Mouse (Mus musculus) stomach, embryonic 16.5 days (tissue): Measurements from ENCODE around the gene Itga5. TPM values are rescaled to one million over a fixed set of nuclear protein-coding genes. Genes with fewer than 3 reads are reported as not detected.

ENCODE experiments used
- ATAC-seq: fragments of 200-750 bp; cut with Nextera tagmentation; 2 replicates; pipeline ENCODE4 v1.8.0; 2017; ENCODE audit warnings: moderate number of reproducible peaks, moderate TSS enrichment; ENCODE audit not compliant: insufficient read depth, low FRiP score
- H3K27ac ChIP-seq: fragments of 300-500 bp; sonication (generic); 2 replicates; pipeline ENCODE4 v1.5.1; 2014; ENCODE audit warnings: low read length
- H3K27me3 ChIP-seq: fragments of 300-500 bp; sonication (generic); 2 replicates; pipeline ENCODE4 v1.6.1; 2014; ENCODE audit warnings: low read length, control low read depth, mixed read lengths; ENCODE audit not compliant: control insufficient read depth, insufficient read depth
- H3K36me3 ChIP-seq: fragments of 300-500 bp; sonication (generic); 2 replicates; pipeline ENCODE4 v1.6.1; 2014; ENCODE audit warnings: low read length; ENCODE audit not compliant: control insufficient read depth, insufficient read depth
- H3K4me1 ChIP-seq: fragments of 300-500 bp; sonication (generic); 2 replicates; pipeline ENCODE4 v1.6.1; 2014; ENCODE audit warnings: low read length, control low read depth, mixed read lengths; ENCODE audit not compliant: control insufficient read depth, insufficient read depth
- H3K4me2 ChIP-seq: fragments of 300-500 bp; sonication (generic); 2 replicates; pipeline ENCODE4 v1.6.1; 2014; ENCODE audit warnings: low read depth, low read length, mixed read lengths
- H3K4me3 ChIP-seq: fragments of 300-500 bp; sonication (generic); replicated peaks from 2 replicates; pipeline ENCODE4 v1.5.1; 2014; ENCODE audit warnings: mild to moderate bottlenecking, low read length
- H3K9ac ChIP-seq: fragments of 300-500 bp; sonication (generic); 2 replicates; pipeline ENCODE4 v1.6.1; 2014; ENCODE audit warnings: low read length
- H3K9me3 ChIP-seq: fragments of 300-500 bp; sonication (generic); replicated peaks from 2 replicates; pipeline ENCODE4 v1.6.1; 2016; ENCODE audit warnings: low read length, control low read depth; ENCODE audit not compliant: control insufficient read depth
- WGBS: fragments of 180-500 bp; shearing (Covaris S2); extraction: QIAGEN DNeasy Blood & Tissue Kit; methylation state at CpG from one replicate; pipeline ENCODE4 v1.1.7; 2014; 5-methylcytosine and 5-hydroxymethylcytosine counted together
- microRNA-seq: library from miRNA; unstranded; fragments of <30 nt; microRNA quantifications from one replicate; pipeline ENCODE4, GENCODE M21; 2016
- polyA plus RNA-seq: library from polyadenylated mRNA; unstranded; fragments of >200 nt; fragmentation: Nextera tagmentation; extraction: Ambion mirVana; gene quantifications from 2 replicates; pipeline ENCODE4 v1.2.1, GENCODE M21; 2015

The Itga5 gene
- polyA plus RNA-seq, 1 experiment from 2014 or later = 59.0 TPM

- Histone ChIP-seq H3K9ac (0 out of 2 replicates have a peak overlapping the region, but pooled peaks have one; percentile 44), H3K4me1 (peaks cover 48% of the 10 kb centered on the region), H3K27me3 (no peaks in the 10 kb centered on the region), H3K27ac (peak overlapping the region; percentile 73), H3K4me2 (peak overlapping the region; percentile 41), H3K9me3 (no peaks in the 10 kb centered on the region), H3K4me3 (no peak overlapping the region), H3K36me3 (no peaks in the 10 kb centered on the region)
- WGBS = 52% methylated on average over 8 of the region's 8 CpGs
- 0 out of 2 replicates have a peak, but pooled peaks have one; percentile 3 for ATAC-seq
Observed at GRCm38 (mm10) chr15:103299644-103300043, 66.9 kb downstream of the Itga5 start.

DNA sequence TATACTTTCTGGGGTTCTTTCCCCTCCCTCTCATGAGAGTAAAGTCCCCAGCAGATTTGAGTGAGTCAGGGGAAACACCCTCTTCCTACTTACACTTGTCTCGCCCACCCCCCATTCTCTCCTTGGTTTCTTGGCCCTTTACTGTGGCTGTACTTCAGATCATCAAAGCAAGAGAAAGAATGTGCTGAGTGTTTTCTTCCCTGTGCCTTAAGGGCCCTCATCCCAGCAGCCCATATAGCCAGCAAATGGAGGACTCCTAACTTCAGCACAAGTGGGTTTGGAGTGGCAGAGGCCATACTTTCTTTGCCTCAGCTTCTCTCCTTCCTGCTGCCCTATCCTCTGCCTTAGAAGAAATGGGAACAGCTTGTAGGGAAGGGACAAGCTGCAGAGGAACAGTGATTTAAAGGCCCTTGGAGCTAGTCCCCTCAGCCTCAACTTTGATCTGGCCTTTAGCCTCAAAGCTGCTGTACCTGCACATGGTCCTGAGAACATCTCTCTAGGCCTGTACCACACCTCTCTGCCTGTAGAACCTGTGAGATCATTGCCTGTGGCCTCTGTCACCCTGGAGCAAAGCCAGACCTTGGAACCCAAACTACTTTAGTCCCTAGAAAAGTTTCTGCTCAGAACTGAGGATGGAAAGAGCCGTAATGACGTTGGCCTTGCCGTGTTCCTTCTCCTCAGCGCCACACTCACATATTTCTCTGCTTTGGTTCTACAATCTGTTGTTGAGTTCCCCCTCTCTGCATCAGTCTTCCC, 67.5 kb downstream of the Itga5 start:
- no peak for ATAC-seq
- Histone ChIP-seq H3K9me3 (no peaks in the 10 kb centered on the region), H3K4me2 (no peak overlapping the region), H3K27ac (peak overlapping the region; percentile 73), H3K36me3 (no peaks in the 10 kb centered on the region), H3K27me3 (no peaks in the 10 kb centered on the region), H3K9ac (no peak overlapping the region), H3K4me3 (no peak overlapping the region), H3K4me1 (peaks cover 42% of the 10 kb centered on the region)
- WGBS = 74% methylated on average over 5 of the region's 5 CpGs

- WGBS = 75% methylated on average over 3 of the region's 3 CpGs
- H3K36me3 ChIP-seq = 0 out of 2 replicates have a peak, but pooled peaks cover 6% of the 10 kb centered on the region
- no peak overlapping the region for H3K9ac ChIP-seq
Observed at GRCm38 (mm10) chr15:103298026-103298425, 68.5 kb downstream of the Itga5 start.

GRCm38 (mm10) chr15:103297313-103297712, 69.2 kb downstream of the Itga5 start:
- Histone ChIP-seq H3K27ac (no peak overlapping the region), H3K4me1 (peaks cover 26% of the 10 kb centered on the region), H3K9ac (no peak overlapping the region), H3K27me3 (no peaks in the 10 kb centered on the region), H3K36me3 (peaks cover 11% of the 10 kb centered on the region; the same call in 1 of the 2 replicates), H3K9me3 (no peaks in the 10 kb centered on the region), H3K4me3 (no peak overlapping the region), H3K4me2 (no peak overlapping the region)
- 63% methylated on average over 6 of the region's 6 CpGs for WGBS
- no peak for ATAC-seq

More at GRCm38 (mm10) chr15:103298026-103298425, 68.5 kb downstream of the Itga5 start:
- no peak for ATAC-seq
- no peaks in the 10 kb centered on the region for H3K9me3 ChIP-seq
- H3K27ac ChIP-seq = no peak overlapping the region
- no peaks in the 10 kb centered on the region for H3K27me3 ChIP-seq
- H3K4me3 ChIP-seq = no peak overlapping the region
- H3K4me1 ChIP-seq = peaks cover 33% of the 10 kb centered on the region
- H3K4me2 ChIP-seq = no peak overlapping the region

DNA sequence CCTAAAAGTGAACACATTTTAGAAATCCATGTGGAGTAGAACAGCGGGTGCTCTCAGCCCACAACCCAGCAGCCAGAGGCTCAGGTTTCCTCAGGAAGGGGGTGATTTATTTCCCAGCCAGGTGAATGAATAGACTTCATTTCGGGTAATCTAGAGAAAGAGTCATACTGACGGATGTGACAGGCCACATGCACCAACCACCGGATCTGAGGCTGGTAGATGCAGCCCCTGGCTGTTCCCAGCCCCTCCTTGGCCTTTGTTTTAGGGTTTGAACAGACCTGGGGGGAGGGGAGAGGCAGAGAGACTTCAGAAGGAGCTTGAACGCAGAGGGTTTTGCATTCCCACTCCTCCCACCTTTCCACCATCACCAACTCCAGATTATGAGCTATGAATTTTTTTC, 70.7 kb downstream of the Itga5 start:
- H3K4me1 ChIP-seq = peaks cover 13% of the 10 kb centered on the region; the same call in 1 of the 2 replicates
- peaks cover 21% of the 10 kb centered on the region for H3K36me3 ChIP-seq
- H3K4me3 ChIP-seq = no peak overlapping the region
- H3K27ac ChIP-seq = no peak overlapping the region
- H3K9me3 ChIP-seq = no peaks in the 10 kb centered on the region
- H3K27me3 ChIP-seq = no peaks in the 10 kb centered on the region
- ATAC-seq = no peak
- H3K4me2 ChIP-seq = no peak overlapping the region
- WGBS = 22% methylated on average over 5 of the region's 5 CpGs
- no peak overlapping the region for H3K9ac ChIP-seq

- no peak overlapping the region for H3K9ac ChIP-seq
- no peak overlapping the region for H3K4me2 ChIP-seq
- peaks cover 1% of the 10 kb centered on the region; the same call in 1 of the 2 replicates for H3K4me1 ChIP-seq
- H3K4me3 ChIP-seq = no peak overlapping the region
- H3K36me3 ChIP-seq = peaks cover 21% of the 10 kb centered on the region
- no peak for ATAC-seq
- H3K9me3 ChIP-seq = no peaks in the 10 kb centered on the region
- WGBS = 85% methylated on average over 2 of the region's 2 CpGs
- no peaks in the 10 kb centered on the region for H3K27me3 ChIP-seq
- H3K27ac ChIP-seq = no peak overlapping the region
Observed at GRCm38 (mm10) chr15:103294649-103295048, 71.9 kb downstream of the Itga5 start.

Small RNAs within 50 kb of the gene (microRNA-seq; reads per million reads assigned to microRNA genes)
- gene Mir6963 = not detected

Other genes starting within 250 kb of the Itga5 start
- gene Smug1, start 199.7 kb downstream of the Itga5 start, polyA plus RNA-seq = 20.1 and 21.1 TPM in 2 replicates
- gene Cbx5, start 126.9 kb downstream of the Itga5 start, polyA plus RNA-seq = 88.3 and 91.8 TPM in 2 replicates
- gene Hnrnpa1, start 126.3 kb downstream of the Itga5 start, polyA plus RNA-seq = 525 and 529 TPM in 2 replicates
- gene Nfe2, start 108.4 kb downstream of the Itga5 start, polyA plus RNA-seq = 8.7 and 11.1 TPM in 2 replicates
- gene Copz1, start 94.0 kb downstream of the Itga5 start, polyA plus RNA-seq = 265 and 272 TPM in 2 replicates
- gene Gpr84, start 56.2 kb downstream of the Itga5 start, polyA plus RNA-seq = 0.15 and 0.59 TPM in 2 replicates
- gene Zfp385a, start 26.7 kb downstream of the Itga5 start, polyA plus RNA-seq = 6.9 and 7.0 TPM in 2 replicates
- not detected in 2 replicates for gene Gtsf1, start 63.7 kb upstream of the Itga5 start, polyA plus RNA-seq
- not detected in 2 replicates for gene Gtsf2, start 81.7 kb upstream of the Itga5 start, polyA plus RNA-seq
- 4.5 and 4.6 TPM in 2 replicates for gene Nckap1l, start 87.0 kb upstream of the Itga5 start, polyA plus RNA-seq
- 10.7 and 10.8 TPM in 2 replicates for gene Pde1b, start 136.3 kb upstream of the Itga5 start, polyA plus RNA-seq
- 11.2 and 14.0 TPM in 2 replicates for gene Ppp1r1a, start 171.2 kb upstream of the Itga5 start, polyA plus RNA-seq
- gene Glycam1, start 198.3 kb upstream of the Itga5 start, polyA plus RNA-seq = not detected in 2 replicates